Mouse (Mus musculus) liver, embryonic 14.5 days (tissue): ENCODE data around the gene Zfp943. TPM values are rescaled to one million over a fixed set of nuclear protein-coding genes. Genes with fewer than 3 reads are reported as not detected.
"Not testable (repeated sequence)": the region's sequence is repeated elsewhere in the genome, so short reads cannot be mapped to it uniquely, and the experiment has no call there.

Source experiments
- ATAC-seq: fragments of 200-750 bp; cut with Nextera tagmentation; 2 replicates; pipeline ENCODE4 v1.8.0; 2017; ENCODE audit warnings: moderate number of reproducible peaks, mild to moderate bottlenecking, moderate library complexity; ENCODE audit not compliant: insufficient read depth
- DNase-seq, 3 experiments: peaks; one replicate each; pipeline ENCODE4 v3.0.0-alpha.2; 2012 to 2013; ENCODE audit warnings: low read depth in 3 of 3, low spot score in 3 of 3
- H3K27ac ChIP-seq: fragments of 300-500 bp; sonication (generic); 2 replicates; pipeline ENCODE4 v1.5.1; 2014; ENCODE audit warnings: moderate library complexity, mild to moderate bottlenecking, control low read depth, inconsistent platforms
- H3K27me3 ChIP-seq: fragments of 300-500 bp; sonication (generic); 2 replicates; pipeline ENCODE4 v1.6.1; 2014; ENCODE audit warnings: mild to moderate bottlenecking, low read length, moderate library complexity; ENCODE audit not compliant: control insufficient read depth, insufficient read depth
- H3K36me3 ChIP-seq: fragments of 300-500 bp; sonication (generic); replicated peaks from 2 replicates; pipeline ENCODE4 v1.6.1; 2014; ENCODE audit warnings: low read depth; ENCODE audit not compliant: control insufficient read depth, insufficient read depth
- H3K4me1 ChIP-seq, 2 experiments: fragments of 200-500 bp in 1 of 2; fragments of 300-500 bp in 1 of 2; sonication (generic) in 1 of 2; replicated peaks; 2 replicates each; pipeline ENCODE4 v1.6.1; 2012 to 2014; ENCODE audit warnings: antibody characterized with exemption in 1 of 2, inconsistent platforms in 1 of 2, low read length in 1 of 2; ENCODE audit not compliant: control insufficient read depth in 2 of 2, insufficient read depth in 2 of 2
- H3K4me2 ChIP-seq: fragments of 300-500 bp; sonication (generic); 2 replicates; pipeline ENCODE4 v1.6.1; 2014; ENCODE audit warnings: low read depth, mild to moderate bottlenecking, control low read depth, moderate library complexity
- H3K4me3 ChIP-seq, 2 experiments: fragments of 200-500 bp in 1 of 2; fragments of 300-500 bp in 1 of 2; sonication (generic) in 1 of 2; 2 replicates each; pipeline ENCODE4 v1.5.1; 2012 to 2014; ENCODE audit warnings: low read depth in 2 of 2, low read length in 2 of 2, mild to moderate bottlenecking in 2 of 2, control low read depth in 1 of 2, inconsistent platforms in 1 of 2, moderate library complexity in 1 of 2; ENCODE audit not compliant: insufficient read depth in 1 of 2
- H3K9ac ChIP-seq: fragments of 300-500 bp; sonication (generic); replicated peaks from 2 replicates; pipeline ENCODE4 v1.6.1; 2014; ENCODE audit warnings: mild to moderate bottlenecking, control low read depth, moderate library complexity
- H3K9me3 ChIP-seq: fragments of 300-500 bp; sonication (generic); 2 replicates; pipeline ENCODE4 v1.6.1; 2016; ENCODE audit warnings: low read length, mixed read lengths; ENCODE audit not compliant: control insufficient read depth
- CTCF ChIP-seq: IDR thresholded peaks from 2 replicates; pipeline ENCODE4 v1.5.1; 2016; ENCODE audit warnings: antibody characterized with exemption, low read depth, control low read depth
- EP300 ChIP-seq: IDR thresholded peaks from 2 replicates; pipeline ENCODE4 v1.6.1; 2016; ENCODE audit warnings: antibody characterized with exemption, low read depth
- WGBS: fragments of 180-500 bp; shearing (Covaris S2); extraction: QIAGEN DNeasy Blood & Tissue Kit; methylation state at CpG from one replicate; pipeline ENCODE4 v1.1.7; 2014; ENCODE audit not compliant: insufficient replicate concordance; 5-methylcytosine and 5-hydroxymethylcytosine counted together
- polyA plus RNA-seq, 2 experiments: library from polyadenylated mRNA; depleted of rRNA in 1 of 2; stranded (reverse) in 1 of 2; unstranded in 1 of 2; fragments of >200 nt; fragmentation: Nextera tagmentation in 1 of 2; extraction: Ambion mirVana in 1 of 2; gene quantifications; 2 replicates each; pipeline versions ENCODE4 v1.2.1 to v1.2.3; 2012 to 2014

The Zfp943 gene
- 2.2 and 3.5 TPM in 2 replicates for polyA plus RNA-seq (2012; rRNA removed)
- 5.0 and 6.1 TPM in 2 replicates for polyA plus RNA-seq (2014; fragmentation: Nextera tagmentation; extraction: Ambion mirVana)

DNA sequence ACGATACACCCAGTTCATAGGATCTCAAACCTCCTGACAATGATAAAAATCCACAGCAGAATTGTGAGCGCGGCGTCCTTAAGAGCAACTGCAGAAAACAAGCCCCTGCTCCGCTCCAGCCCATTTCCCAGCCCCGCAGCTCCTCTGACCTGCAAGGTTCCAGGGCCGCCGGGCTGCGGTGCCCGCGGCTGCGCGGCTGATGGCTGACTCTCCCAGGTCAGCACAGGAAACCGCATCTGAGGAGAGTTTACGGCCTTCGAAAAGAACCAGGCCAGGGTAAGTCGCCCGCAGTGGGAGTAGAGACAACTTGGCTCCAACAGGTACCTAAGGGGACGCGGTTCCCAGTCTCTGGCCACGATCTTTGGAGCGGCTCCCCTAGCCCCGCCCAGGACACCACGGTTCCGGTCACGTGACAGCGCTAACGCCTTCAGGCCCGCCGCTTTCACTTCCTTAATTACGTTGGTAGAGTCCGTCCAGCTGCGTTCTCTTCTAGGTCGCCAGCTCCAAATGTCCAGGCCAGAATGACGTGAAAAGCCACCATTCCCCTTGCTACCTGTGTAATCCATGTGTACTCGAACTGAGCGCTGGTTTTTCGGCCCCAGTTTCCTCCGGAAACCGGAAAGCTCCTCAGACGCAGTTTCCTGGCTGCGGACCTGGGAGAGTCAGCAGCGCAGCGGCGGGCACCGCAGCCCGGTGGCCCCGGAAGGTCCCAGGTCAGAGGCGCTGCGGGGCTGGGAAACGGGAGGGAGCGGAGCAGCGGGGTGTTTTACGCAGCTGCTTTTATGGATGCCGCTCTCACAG lies at the start of gene Zfp943, which contains the start of gene Zfp942:
Gene Zfp943 (plus strand): TSS at position 446 of the 801 bp plus-strand sequence.
Gene Zfp942 (minus strand): TSS at position 358 of the 801 bp plus-strand sequence.
- H3K36me3 ChIP-seq, H3K9me3 ChIP-seq, H3K4me1 ChIP-seq, H3K27me3 ChIP-seq: not testable (repeated sequence)
- ATAC-seq (peak; percentile 99), DNase-seq (peak; percentile 13 to 51 (median 22))
- peak within 1 kb of the TSS; percentile 85 for H3K4me2 ChIP-seq
- peak within 1 kb of the TSS; percentile 94 for H3K27ac ChIP-seq
- H3K4me3 ChIP-seq, result peak within 1 kb of the TSS; percentile 82 to 98
- H3K9ac ChIP-seq, result peak within 1 kb of the TSS; percentile 87
- under 1% methylated on average over 41 of the region's 55 CpGs for WGBS

DNA sequence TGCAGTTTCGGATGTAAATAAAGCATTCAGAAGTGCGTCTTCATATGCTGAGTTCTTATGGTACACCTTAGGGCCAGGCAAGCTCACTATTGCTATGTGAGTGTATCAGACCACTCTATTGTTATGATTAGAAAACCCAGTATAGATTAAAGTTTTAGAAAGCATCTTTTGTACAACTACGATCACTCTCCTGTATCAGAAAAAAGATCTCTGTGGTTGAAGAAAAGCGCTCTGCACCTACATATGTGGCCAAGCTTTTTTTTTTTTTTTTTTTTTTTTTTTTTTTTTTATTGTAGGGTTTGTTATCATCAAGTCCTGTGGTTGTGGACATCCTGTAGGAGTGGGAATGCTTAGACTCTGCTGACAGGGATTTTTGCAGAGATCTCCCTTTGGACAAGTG lies 950 bp downstream of the Zfp943 start:
- ATAC-seq (no peak), DNase-seq (peak in 1 of 3 experiments; percentile 4)
- H3K4me3 ChIP-seq, result peak overlapping the region; percentile 82 to 98; a peak in 3 of 4 replicates
- peak overlapping the region; percentile 85 for H3K4me2 ChIP-seq
- WGBS, result 14% methylated on average over 4 of the region's 4 CpGs
- H3K9ac ChIP-seq, result peak overlapping the region; percentile 64
- H3K27me3 ChIP-seq, result no peaks in the 10 kb centered on the region
- TF ChIP-seq CTCF, result no peak
- no peak for TF ChIP-seq EP300
- peaks cover 7% of the 10 kb centered on the region in 2 experiments for H3K4me1 ChIP-seq
- H3K27ac ChIP-seq, result no peak overlapping the region
- H3K36me3 ChIP-seq, result no peaks in the 10 kb centered on the region
- H3K9me3 ChIP-seq, result no peaks in the 10 kb centered on the region

DNA sequence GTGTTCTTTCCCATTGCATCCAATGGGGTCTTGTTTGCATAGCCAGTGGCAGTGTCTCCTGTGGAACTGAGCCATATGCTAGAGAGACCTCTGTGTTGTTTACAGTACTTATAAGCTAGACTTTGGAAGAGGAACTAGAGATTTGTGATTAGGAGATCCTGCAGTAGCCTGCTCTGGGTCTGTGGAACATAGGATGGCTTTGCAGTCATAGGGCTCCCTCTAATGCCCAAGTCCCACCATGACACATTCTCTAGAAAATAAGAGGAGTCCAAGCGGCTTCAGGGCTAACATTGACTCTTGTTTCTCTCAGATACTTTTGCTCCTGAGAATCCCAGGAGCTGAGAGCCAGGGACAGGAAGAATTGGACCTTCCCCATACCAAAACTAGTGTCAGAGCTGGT lies 73.2 kb downstream of the Zfp943 start:
- DNase-seq, H3K9ac ChIP-seq, H3K9me3 ChIP-seq, H3K27ac ChIP-seq, ATAC-seq, H3K4me2 ChIP-seq, H3K36me3 ChIP-seq, H3K4me1 ChIP-seq, H3K4me3 ChIP-seq, H3K27me3 ChIP-seq: not testable (repeated sequence)
- 14% methylated on average over 1 of the region's 1 CpGs for WGBS
- TF ChIP-seq CTCF, result peak; percentile 22; the same call in 1 of the 2 replicates

GRCm38 (mm10) chr17:22049403-22049802 lies 87.1 kb downstream of the Zfp943 start:
- Histone ChIP-seq H3K4me2 (no peak overlapping the region), H3K4me1 (no peaks in the 10 kb centered on the region), H3K4me3 (no peak overlapping the region), H3K27ac (no peak overlapping the region), H3K27me3 (no peaks in the 10 kb centered on the region), H3K9ac (no peak overlapping the region), H3K36me3 (no peaks in the 10 kb centered on the region), H3K9me3 (no peaks in the 10 kb centered on the region)
- no peak for TF ChIP-seq CTCF
- TF ChIP-seq EP300, result no peak
- WGBS, result 40% methylated on average over 2 of the region's 2 CpGs
- DNase-seq, result no peak
- no peak for ATAC-seq

GRCm38 (mm10) chr17:22053211-22053610 lies 90.9 kb downstream of the Zfp943 start:
- DNase-seq (no peak), ATAC-seq (no peak)
- Histone ChIP-seq H3K27me3 (no peaks in the 10 kb centered on the region), H3K36me3 (no peaks in the 10 kb centered on the region), H3K9ac (no peak overlapping the region), H3K4me1 (no peaks in the 10 kb centered on the region), H3K4me2 (no peak overlapping the region), H3K9me3 (no peaks in the 10 kb centered on the region), H3K4me3 (no peak overlapping the region), H3K27ac (no peak overlapping the region)
- WGBS, result 47% methylated on average over 2 of the region's 2 CpGs
- no peak for TF ChIP-seq EP300
- no peak for TF ChIP-seq CTCF
